Mouse (Mus musculus) lung, embryonic 14.5 days (tissue): ENCODE measurements at regions not wholly inside any gene's neighbourhood (a gene's known extent, or its start where the extent isn't known, plus 50 kb on each side); places are given as distances from the start of the nearest gene placed in this dataset.
A peak's percentile ranks its signal among the peaks of the same experiment; 100 is the strongest.

Experiments
- ATAC-seq: fragments of 200-750 bp; cut with Nextera tagmentation; 2 replicates; pipeline ENCODE4 v1.8.0; 2017; ENCODE audit warnings: mild to moderate bottlenecking, moderate TSS enrichment, moderate library complexity; ENCODE audit not compliant: insufficient read depth
- DNase-seq: peaks from one replicate; pipeline ENCODE4 v3.0.0-alpha.2; 2015
- H3K27ac ChIP-seq: fragments of 300-500 bp; sonication (generic); 2 replicates; pipeline ENCODE4 v1.5.1; 2014; ENCODE audit warnings: low read depth, mild to moderate bottlenecking, moderate library complexity
- H3K27me3 ChIP-seq: fragments of 300-500 bp; sonication (generic); 2 replicates; pipeline ENCODE4 v1.6.1; 2014; ENCODE audit warnings: low read length, control low read depth; ENCODE audit not compliant: insufficient read depth
- H3K36me3 ChIP-seq: fragments of 300-500 bp; sonication (generic); 2 replicates; pipeline ENCODE4 v1.6.1; 2014; ENCODE audit warnings: control low read depth; ENCODE audit not compliant: insufficient read depth
- H3K4me1 ChIP-seq: fragments of 300-500 bp; sonication (generic); 2 replicates; pipeline ENCODE4 v1.6.1; 2014; ENCODE audit warnings: antibody characterized with exemption, control low read depth; ENCODE audit not compliant: insufficient read depth
- H3K4me2 ChIP-seq: fragments of 300-500 bp; sonication (generic); 2 replicates; pipeline ENCODE4 v1.6.1; 2014; ENCODE audit warnings: mild to moderate bottlenecking
- H3K4me3 ChIP-seq: fragments of 300-500 bp; sonication (generic); 2 replicates; pipeline ENCODE4 v1.5.1; 2014; ENCODE audit warnings: low read depth, low read length
- H3K9ac ChIP-seq: fragments of 300-500 bp; sonication (generic); 2 replicates; pipeline ENCODE4 v1.6.1; 2014
- H3K9me3 ChIP-seq: fragments of 300-500 bp; sonication (generic); 2 replicates; pipeline ENCODE4 v1.6.1; 2016; ENCODE audit warnings: low read depth, low read length, control low read depth
- CTCF ChIP-seq: IDR thresholded peaks from 2 replicates; pipeline ENCODE4 v1.5.1; 2016; ENCODE audit warnings: antibody characterized with exemption, low read depth
- WGBS: fragments of 180-500 bp; shearing (Covaris S2); extraction: QIAGEN DNeasy Blood & Tissue Kit; methylation state at CpG from one replicate; pipeline ENCODE4 v1.1.7; 2014; 5-methylcytosine and 5-hydroxymethylcytosine counted together

- no peaks in the 10 kb centered on the region for H3K27me3 ChIP-seq
- peak overlapping the region; percentile 21 for H3K4me3 ChIP-seq
- H3K4me2 ChIP-seq, result peak overlapping the region; percentile 67
- H3K36me3 ChIP-seq, result no peaks in the 10 kb centered on the region
- ATAC-seq (peak; percentile 77), DNase-seq (peak; percentile 80)
- no peak for TF ChIP-seq CTCF
- no peaks in the 10 kb centered on the region for H3K9me3 ChIP-seq
- peak overlapping the region; percentile 86 for H3K27ac ChIP-seq
- H3K4me1 ChIP-seq, result peaks cover 29% of the 10 kb centered on the region
- under 1% methylated on average over 17 of the region's 17 CpGs for WGBS
- peak overlapping the region; percentile 38 for H3K9ac ChIP-seq
Measured at GRCm38 (mm10) chr5:64505227-64505834, 297.9 kb upstream of the Klf3 start.

GRCm38 (mm10) chr5:64505835-64506600 lies 297.2 kb upstream of the Klf3 start:
- H3K36me3 ChIP-seq, result no peaks in the 10 kb centered on the region
- peak; percentile 96 for TF ChIP-seq CTCF
- WGBS, result 2% methylated on average over 15 of the region's 15 CpGs
- ATAC-seq (peak; percentile 45), DNase-seq (peak; percentile 90)
- no peaks in the 10 kb centered on the region for H3K9me3 ChIP-seq
- H3K4me1 ChIP-seq, result peaks cover 29% of the 10 kb centered on the region
- peak overlapping the region; percentile 21 for H3K4me3 ChIP-seq
- H3K27me3 ChIP-seq, result no peaks in the 10 kb centered on the region
- H3K9ac ChIP-seq, result peak overlapping the region; percentile 38; the same call in 1 of the 2 replicates
- H3K27ac ChIP-seq, result peak overlapping the region; percentile 86
- H3K4me2 ChIP-seq, result peak overlapping the region; percentile 67

GRCm38 (mm10) chr5:64508565-64508964 lies 294.6 kb upstream of the Klf3 start:
- no peak for DNase-seq
- ATAC-seq, result no peak
- Histone ChIP-seq H3K9me3 (no peaks in the 10 kb centered on the region), H3K27ac (no peak overlapping the region), H3K9ac (no peak overlapping the region), H3K36me3 (no peaks in the 10 kb centered on the region), H3K4me3 (no peak overlapping the region), H3K4me2 (no peak overlapping the region), H3K4me1 (peaks cover 25% of the 10 kb centered on the region), H3K27me3 (no peaks in the 10 kb centered on the region)
- 56% methylated on average over 2 of the region's 2 CpGs for WGBS
- TF ChIP-seq CTCF, result no peak

GRCm38 (mm10) chr5:64513155-64513945 lies 289.8 kb upstream of the Klf3 start:
- Histone ChIP-seq H3K27me3 (no peaks in the 10 kb centered on the region), H3K4me2 (no peak overlapping the region), H3K4me1 (no peaks in the 10 kb centered on the region), H3K27ac (no peak overlapping the region), H3K9ac (no peak overlapping the region), H3K4me3 (no peak overlapping the region), H3K9me3 (no peaks in the 10 kb centered on the region), H3K36me3 (no peaks in the 10 kb centered on the region)
- DNase-seq (no peak), ATAC-seq (no peak)
- WGBS, result 69% methylated on average over 20 of the region's 20 CpGs
- no peak for TF ChIP-seq CTCF

GRCm38 (mm10) chr5:64516115-64516665 lies 287.0 kb upstream of the Klf3 start:
- ATAC-seq (no peak), DNase-seq (no peak)
- Histone ChIP-seq H3K27me3 (no peaks in the 10 kb centered on the region), H3K4me2 (no peak overlapping the region), H3K4me1 (no peaks in the 10 kb centered on the region), H3K4me3 (no peak overlapping the region), H3K9me3 (no peaks in the 10 kb centered on the region), H3K36me3 (no peaks in the 10 kb centered on the region), H3K27ac (no peak overlapping the region), H3K9ac (no peak overlapping the region)
- TF ChIP-seq CTCF, result no peak
- 79% methylated on average over 13 of the region's 13 CpGs for WGBS

- Histone ChIP-seq H3K36me3 (no peaks in the 10 kb centered on the region), H3K27me3 (no peaks in the 10 kb centered on the region), H3K4me1 (no peaks in the 10 kb centered on the region), H3K9me3 (no peaks in the 10 kb centered on the region), H3K4me2 (no peak overlapping the region), H3K9ac (no peak overlapping the region), H3K4me3 (no peak overlapping the region), H3K27ac (no peak overlapping the region)
- ATAC-seq (no peak), DNase-seq (no peak)
- WGBS, result 83% methylated on average over 4 of the region's 4 CpGs
- TF ChIP-seq CTCF, result no peak
Measured at GRCm38 (mm10) chr5:64517241-64517640, 285.9 kb upstream of the Klf3 start.
